Mouse (Mus musculus) limb, embryonic 14.5 days (tissue): Measurements from ENCODE around the gene Prss12. TPM values are rescaled to one million over a fixed set of nuclear protein-coding genes. Genes with fewer than 3 reads are reported as not detected.

Experiments used
- ATAC-seq: fragments of 200-750 bp; cut with Nextera tagmentation; 2 replicates; pipeline ENCODE4 v1.8.0; 2017; ENCODE audit warnings: low read depth, moderate number of reproducible peaks, moderate TSS enrichment; ENCODE audit not compliant: low FRiP score
- DNase-seq: peaks from one replicate; pipeline ENCODE4 v3.0.0-alpha.2; 2015; ENCODE audit warnings: low spot score
- H3K27ac ChIP-seq: fragments of 300-500 bp; sonication (generic); replicated peaks from 2 replicates; pipeline ENCODE4 v1.5.1; 2014; ENCODE audit warnings: low read depth, mild to moderate bottlenecking, low read length, moderate library complexity, mixed read lengths
- H3K27me3 ChIP-seq: fragments of 300-500 bp; sonication (generic); 2 replicates; pipeline ENCODE4 v1.6.1; 2014; ENCODE audit warnings: low read length, mixed read lengths; ENCODE audit not compliant: control insufficient read depth, insufficient read depth
- H3K36me3 ChIP-seq: fragments of 300-500 bp; sonication (generic); 2 replicates; pipeline ENCODE4 v1.6.1; 2014; ENCODE audit warnings: mild to moderate bottlenecking, low read length, moderate library complexity, mixed read lengths; ENCODE audit not compliant: control insufficient read depth, insufficient read depth
- H3K4me1 ChIP-seq: fragments of 300-500 bp; sonication (generic); 2 replicates; pipeline ENCODE4 v1.6.1; 2014; ENCODE audit warnings: antibody characterized with exemption, low read length, mixed read lengths; ENCODE audit not compliant: control insufficient read depth, insufficient read depth
- H3K4me2 ChIP-seq: fragments of 300-500 bp; sonication (generic); replicated peaks from 2 replicates; pipeline ENCODE4 v1.6.1; 2014; ENCODE audit warnings: low read depth, mild to moderate bottlenecking, low read length, moderate library complexity; ENCODE audit not compliant: severe bottlenecking
- H3K4me3 ChIP-seq: fragments of 300-500 bp; sonication (generic); replicated peaks from 2 replicates; pipeline ENCODE4 v1.5.1; 2014; ENCODE audit warnings: low read length
- H3K9ac ChIP-seq: fragments of 300-500 bp; sonication (generic); 2 replicates; pipeline ENCODE4 v1.6.1; 2014; ENCODE audit warnings: mild to moderate bottlenecking, low read depth, low read length, moderate library complexity; ENCODE audit not compliant: severe bottlenecking
- H3K9me3 ChIP-seq: fragments of 300-500 bp; sonication (generic); 2 replicates; pipeline ENCODE4 v1.6.1; 2016; ENCODE audit warnings: low read length; ENCODE audit not compliant: control insufficient read depth
- POLR2A ChIP-seq: fragments of 200-500 bp; IDR thresholded peaks from 2 replicates; pipeline ENCODE4 v1.8.0; 2012; ENCODE audit warnings: inconsistent platforms, mild to moderate bottlenecking, moderate library complexity, borderline replicate concordance; ENCODE audit not compliant: insufficient read depth, insufficient read length; ENCODE audit errors: extremely low read depth
- WGBS: fragments of 180-500 bp; shearing (Covaris S2); extraction: QIAGEN DNeasy Blood & Tissue Kit; methylation state at CpG from one replicate; pipeline ENCODE4 v1.1.7; 2014; 5-methylcytosine and 5-hydroxymethylcytosine counted together
- polyA plus RNA-seq, 2 experiments: library from polyadenylated mRNA; depleted of rRNA in 1 of 2; stranded (reverse) in 1 of 2; unstranded in 1 of 2; fragments of >200 nt; fragmentation: Nextera tagmentation in 1 of 2; extraction: Ambion mirVana in 1 of 2; gene quantifications; 2 replicates each; pipeline versions ENCODE4 v1.2.1 to v1.2.3; 2012 to 2014

Prss12 gene
- polyA plus RNA-seq, 2 experiments: 17.6 to 20.1 TPM

GRCm38 (mm10) chr3:123413173-123413572 is 33.5 kb upstream of the Prss12 start:
- H3K27me3 ChIP-seq: no peaks in the 10 kb centered on the region
- no peak for TF ChIP-seq POLR2A
- 61% methylated on average over 5 of the region's 5 CpGs for WGBS
- ATAC-seq: no peak
- H3K27ac ChIP-seq: no peak overlapping the region
- H3K36me3 ChIP-seq: no peaks in the 10 kb centered on the region
- H3K9me3 ChIP-seq: no peaks in the 10 kb centered on the region
- H3K4me1 ChIP-seq: no peaks in the 10 kb centered on the region
- DNase-seq: no peak
- H3K9ac ChIP-seq: no peak overlapping the region
- no peak overlapping the region for H3K4me3 ChIP-seq
- no peak overlapping the region for H3K4me2 ChIP-seq

DNA sequence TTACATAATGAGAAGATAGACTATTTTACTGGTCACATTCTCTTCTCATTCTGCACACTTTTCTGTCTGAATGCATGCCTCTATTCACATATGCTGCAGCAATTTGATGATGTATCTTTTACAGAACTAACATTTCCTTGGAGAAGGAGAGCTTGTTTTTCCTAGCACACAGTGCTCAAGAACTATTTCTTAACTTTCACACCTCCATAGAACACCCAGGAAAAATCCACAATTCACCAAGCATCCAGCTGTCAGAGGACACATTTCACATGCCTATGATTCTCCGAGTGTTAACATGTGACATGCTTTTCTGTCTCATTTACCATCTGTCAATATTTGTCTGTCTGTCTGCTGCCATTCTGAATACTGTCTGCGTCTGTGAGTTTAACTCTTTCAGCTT is 21.1 kb upstream of the Prss12 start:
- H3K27ac ChIP-seq: no peak overlapping the region
- H3K27me3 ChIP-seq: no peaks in the 10 kb centered on the region
- ATAC-seq: no peak
- no peaks in the 10 kb centered on the region for H3K36me3 ChIP-seq
- no peak overlapping the region for H3K4me3 ChIP-seq
- no peak for DNase-seq
- 54% methylated on average over 2 of the region's 2 CpGs for WGBS
- no peak overlapping the region for H3K9ac ChIP-seq
- no peaks in the 10 kb centered on the region for H3K9me3 ChIP-seq
- H3K4me2 ChIP-seq: no peak overlapping the region
- no peaks in the 10 kb centered on the region for H3K4me1 ChIP-seq
- no peak for TF ChIP-seq POLR2A

GRCm38 (mm10) chr3:123428005-123428404 is 18.7 kb upstream of the Prss12 start:
- Histone ChIP-seq H3K27ac (no peak overlapping the region), H3K36me3 (no peaks in the 10 kb centered on the region), H3K9ac (no peak overlapping the region), H3K4me2 (no peak overlapping the region), H3K4me1 (no peaks in the 10 kb centered on the region), H3K27me3 (no peaks in the 10 kb centered on the region), H3K4me3 (no peak overlapping the region), H3K9me3 (no peaks in the 10 kb centered on the region)
- no peak for TF ChIP-seq POLR2A
- 60% methylated on average over 4 of the region's 4 CpGs for WGBS
- no peak for ATAC-seq
- no peak for DNase-seq

DNA sequence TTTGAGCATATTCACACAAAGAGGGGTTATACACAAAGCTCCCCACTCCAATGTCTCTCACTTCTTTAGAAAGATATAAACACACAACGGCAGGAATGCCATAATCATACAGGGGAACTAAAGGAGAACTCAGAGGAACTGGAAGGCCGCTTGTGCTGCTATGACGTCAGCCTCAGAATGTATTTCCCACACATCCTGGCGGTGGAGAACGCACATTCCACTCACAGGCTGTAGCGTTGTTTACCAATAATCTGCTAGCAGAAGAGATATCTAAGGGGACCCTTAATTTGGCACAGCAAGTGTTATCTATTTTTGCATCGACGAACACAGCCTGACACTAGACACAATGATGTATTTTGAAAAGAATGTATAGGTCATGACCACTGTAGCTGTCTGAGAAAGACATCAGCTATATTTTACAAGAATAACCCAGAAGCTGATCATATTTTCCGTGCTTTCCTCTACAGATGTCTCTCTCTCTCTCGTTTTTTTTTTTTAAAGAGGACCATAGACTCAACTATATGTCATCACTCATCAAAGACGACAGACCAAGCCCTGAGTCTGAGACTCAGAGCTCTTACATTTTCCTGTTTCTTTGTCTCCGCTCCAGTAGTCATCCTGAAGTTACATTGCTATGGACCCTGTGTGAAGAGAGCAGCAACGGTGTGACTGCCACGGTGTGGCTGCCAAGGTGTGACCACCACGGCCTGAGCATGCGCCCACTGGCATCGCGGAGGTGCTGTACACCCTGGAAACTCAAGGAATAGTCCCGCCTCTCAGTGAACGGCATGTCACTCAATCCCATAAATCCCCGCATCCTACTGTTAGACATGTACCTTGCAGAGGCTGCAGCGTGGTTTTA is 16.9 kb upstream of the Prss12 start:
- TF ChIP-seq POLR2A: no peak
- H3K4me1 ChIP-seq: no peaks in the 10 kb centered on the region

DNA sequence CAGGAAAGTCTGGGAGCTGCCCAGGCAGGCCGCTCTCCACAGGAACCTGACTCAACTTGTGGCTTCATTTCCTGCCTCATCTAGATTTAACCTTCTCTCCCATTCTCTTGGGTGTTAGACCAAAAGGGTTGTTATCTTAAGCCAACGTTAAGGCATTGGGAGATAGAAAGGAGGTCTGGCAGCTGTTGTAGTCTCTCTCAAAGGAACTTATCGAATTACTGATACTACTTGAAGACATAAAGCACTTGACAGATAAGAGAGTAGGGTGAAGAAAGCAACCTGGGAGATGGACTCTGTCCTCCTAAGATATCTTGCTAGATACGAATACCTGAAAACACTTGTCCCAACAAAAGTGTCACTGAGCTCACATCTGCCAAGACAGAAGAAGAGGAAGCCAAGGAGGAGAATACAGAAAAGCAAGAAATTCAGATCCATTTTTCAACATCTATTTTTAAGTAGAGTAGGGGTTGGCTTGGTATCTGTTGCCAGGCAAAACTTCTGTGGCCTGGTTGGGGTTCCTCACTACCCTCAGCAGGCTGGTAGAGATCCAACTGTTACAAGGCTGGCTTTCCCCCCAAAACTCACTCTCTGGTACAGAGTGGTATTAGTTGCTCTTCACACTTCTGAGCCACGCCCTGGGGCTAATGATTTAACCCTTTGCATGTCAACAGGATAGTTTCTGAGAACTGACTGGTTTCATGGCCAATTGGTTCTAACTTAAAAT is 14.6 kb upstream of the Prss12 start:
- H3K27ac ChIP-seq: no peak overlapping the region

More for the DNA sequence above, 16.9 kb upstream of the Prss12 start:
- Histone ChIP-seq H3K27ac (no peak overlapping the region), H3K4me3 (no peak overlapping the region), H3K9me3 (no peaks in the 10 kb centered on the region), H3K36me3 (no peaks in the 10 kb centered on the region), H3K27me3 (no peaks in the 10 kb centered on the region), H3K4me2 (no peak overlapping the region), H3K9ac (no peak overlapping the region)
- WGBS: 86% methylated on average over 22 of the region's 22 CpGs
- peak; percentile 53; the same call in 1 of the 2 replicates for ATAC-seq
- no peak for DNase-seq

More for the DNA sequence above, 14.6 kb upstream of the Prss12 start:
- no peaks in the 10 kb centered on the region for H3K9me3 ChIP-seq
- no peak overlapping the region for H3K4me2 ChIP-seq
- H3K4me3 ChIP-seq: no peak overlapping the region
- ATAC-seq (no peak), DNase-seq (no peak)
- TF ChIP-seq POLR2A: no peak
- no peaks in the 10 kb centered on the region for H3K36me3 ChIP-seq
- WGBS: 62% methylated on average over 5 of the region's 5 CpGs
- H3K4me1 ChIP-seq: no peaks in the 10 kb centered on the region
- H3K27me3 ChIP-seq: no peaks in the 10 kb centered on the region
- no peak overlapping the region for H3K9ac ChIP-seq
